ENCODE assay signal across 8 mouse cellular contexts in genomic region chr11:117109179-117109954, GRCm38 (mm10). TPM values are rescaled to one million over a fixed set of nuclear protein-coding genes. Genes with fewer than 3 reads are reported as not detected.
DNase-seq lines count a peak whose midpoint lies in the region; ATAC-seq and TF ChIP-seq lines count a peak whose summit lies in the region.

No protein-coding gene starts in this region.

- H3K4me2 ChIP-seq in kidney, embryonic 15.5 days, result no peak overlapping the region
- no peak overlapping the region for H3K4me2 ChIP-seq in midbrain, embryonic 14.5 days (ENCODE audit: low read length)

- 75% methylated on average over 12 of the region's 12 CpGs for WGBS in kidney, embryonic 15.5 days
- WGBS in bone marrow, adult 2 months, result 21% methylated on average over 12 of the region's 12 CpGs
- WGBS in macrophage (ENCODE audit: missing documents), result 27% methylated on average over 12 of the region's 12 CpGs
- 96% methylated on average over 12 of the region's 12 CpGs for WGBS in midbrain, embryonic 14.5 days

- no peaks in the 10 kb centered on the region for H3K9me3 ChIP-seq in kidney, embryonic 15.5 days (replicated peaks)
- no peaks in the 10 kb centered on the region for H3K9me3 ChIP-seq in midbrain, embryonic 14.5 days (ENCODE audit: control insufficient read depth, low read length)

- H3K9ac ChIP-seq in kidney, embryonic 15.5 days, result no peak overlapping the region
- no peak overlapping the region for H3K9ac ChIP-seq in midbrain, embryonic 14.5 days (replicated peaks; ENCODE audit: low read length)

- H3K27me3 ChIP-seq in kidney, embryonic 15.5 days, result no peaks in the 10 kb centered on the region
- no peaks in the 10 kb centered on the region for H3K27me3 ChIP-seq in midbrain, embryonic 14.5 days (ENCODE audit: control insufficient read depth, insufficient read depth, low read length)

- H3K79me2 ChIP-seq in macrophage (ENCODE audit: inconsistent target), result peaks cover 16% of the 10 kb centered on the region; the same call in 1 of the 2 replicates

- H3K4me3 ChIP-seq in kidney, embryonic 15.5 days (replicated peaks), result no peak overlapping the region
- H3K4me3 ChIP-seq in bone marrow, adult 2 months (replicated peaks; ENCODE audit: control insufficient read depth, low read depth, low read length), result peak overlapping the region; percentile 14
- H3K4me3 ChIP-seq in macrophage (ENCODE audit: inconsistent target), result no peak overlapping the region
- H3K4me3 ChIP-seq in midbrain, embryonic 14.5 days (replicated peaks; ENCODE audit: low read depth, low read length), result no peak overlapping the region

- H3K36me3 ChIP-seq in kidney, embryonic 15.5 days, result no peaks in the 10 kb centered on the region
- H3K36me3 ChIP-seq in macrophage (ENCODE audit: inconsistent target), result no peaks in the 10 kb centered on the region
- H3K36me3 ChIP-seq in midbrain, embryonic 14.5 days (ENCODE audit: control insufficient read depth, insufficient read depth, low read length), result no peaks in the 10 kb centered on the region

- peaks cover 31% of the 10 kb centered on the region for H3K4me1 ChIP-seq in kidney, embryonic 15.5 days
- peaks cover 6% of the 10 kb centered on the region for H3K4me1 ChIP-seq in bone marrow, adult 2 months (ENCODE audit: control insufficient read depth, insufficient read depth, low read length)
- H3K4me1 ChIP-seq in midbrain, embryonic 14.5 days (ENCODE audit: control insufficient read depth, insufficient read depth, low read length), result 0 out of 2 replicates have a peak, but pooled peaks cover 4% of the 10 kb centered on the region

- H3K27ac ChIP-seq in kidney, embryonic 15.5 days, result peak overlapping the region; percentile 49
- peak overlapping the region; percentile 88 for H3K27ac ChIP-seq in bone marrow, adult 2 months (ENCODE audit: control insufficient read depth, insufficient read depth, low read depth, low read length, poor library complexity)
- H3K27ac ChIP-seq in macrophage, result peak overlapping the region; percentile 91
- H3K27ac ChIP-seq in midbrain, embryonic 14.5 days (replicated peaks; ENCODE audit: low read depth, low read length), result no peak overlapping the region

- TF ChIP-seq POLR2A in bone marrow, adult 2 months (IDR thresholded peaks at IDR 0.05; ENCODE audit: borderline replicate concordance, control insufficient read depth, low read depth, low read length), result no peak

- no peak for DNase-seq in kidney, postnatal 14 days
- no peak for DNase-seq in urinary bladder, postnatal 10 days (ENCODE audit: low spot score)
- no peak for DNase-seq in right cerebral cortex, postnatal 4 days
- DNase-seq in midbrain, embryonic 14.5 days, result no peak

- no peak for ATAC-seq in kidney, embryonic 15.5 days (replicated peaks; ENCODE audit: low FRiP score)
- ATAC-seq in CD4-positive, CD25-positive, alpha-beta regulatory T cell, adult 4 months, result peak; percentile 85
- no peak for ATAC-seq in midbrain, embryonic 14.5 days (ENCODE audit: low FRiP score, low TSS enrichment)

- TF ChIP-seq CTCF in bone marrow, adult 2 months (IDR thresholded peaks at IDR 0.05; ENCODE audit: control insufficient read depth, insufficient read depth, low read length), result peak; percentile 9; the same call in 1 of the 2 replicates

RNA-seq across cellular contexts. Expression of gene Sec14l1, which starts 5.6 kb away (rescaled TPM):
- polyA plus RNA-seq in kidney, embryonic 15.5 days (2015; fragmentation: Nextera tagmentation; extraction: Ambion mirVana), result 66.5 and 69.0 TPM in 2 replicates
- 10 to 100 TPM; 11.9 to 18.9 TPM for polyA plus RNA-seq in CD4-positive, CD25-positive, alpha-beta regulatory T cell, adult 4 months (2017; shearing (Covaris generic))
- 13.5 and 22.8 TPM in 2 replicates for polyA plus RNA-seq in bone marrow, adult 2 months (2011; ENCODE audit: insufficient read depth, insufficient read length, low replicate concordance, missing spikeins)
- total RNA-seq in macrophage (2018; cell fraction: chromatin; rRNA removed), result 100 to 1,000 TPM in 16 of 26 experiments, 10 to 100 TPM in 10; 25.1 to 225 (median 124) TPM
- 100 to 1,000 TPM in 18 of 26 experiments, 10 to 100 TPM in 8; 50.1 to 156 (median 113) TPM for total RNA-seq in macrophage (2018; cell fraction: cytosol; rRNA removed)
- total RNA-seq in macrophage (2018; cell fraction: nucleus; rRNA removed), result 100 to 1,000 TPM in 13 of 26 experiments, 10 to 100 TPM in 13; 32.0 to 183 (median 99.2) TPM
- polyA plus RNA-seq in macrophage (2018), result 81.5 to 112 TPM (median 87.8 TPM) in 3 replicates
- polyA plus RNA-seq in midbrain, embryonic 14.5 days (2014; fragmentation: Nextera tagmentation; extraction: Ambion mirVana), result 48.7 and 58.1 TPM in 2 replicates
